Mouse (Mus musculus) cerebellum, postnatal 10 days (tissue): ENCODE measurements at regions not wholly inside any gene's neighbourhood (a gene's known extent, or its start where the extent isn't known, plus 50 kb on each side); places are given as distances from the start of the nearest gene placed in this dataset.

Source experiments
- DNase-seq, 2 experiments: peaks; one replicate each; pipeline ENCODE4 v3.0.0; 2021; ENCODE audit warnings: mixed read lengths in 2 of 2

GRCm38 (mm10) chr10:51291412-51292207 is 188.8 kb upstream of the Gm49339 start:
- peak; percentile 13 to 25 for DNase-seq

DNA sequence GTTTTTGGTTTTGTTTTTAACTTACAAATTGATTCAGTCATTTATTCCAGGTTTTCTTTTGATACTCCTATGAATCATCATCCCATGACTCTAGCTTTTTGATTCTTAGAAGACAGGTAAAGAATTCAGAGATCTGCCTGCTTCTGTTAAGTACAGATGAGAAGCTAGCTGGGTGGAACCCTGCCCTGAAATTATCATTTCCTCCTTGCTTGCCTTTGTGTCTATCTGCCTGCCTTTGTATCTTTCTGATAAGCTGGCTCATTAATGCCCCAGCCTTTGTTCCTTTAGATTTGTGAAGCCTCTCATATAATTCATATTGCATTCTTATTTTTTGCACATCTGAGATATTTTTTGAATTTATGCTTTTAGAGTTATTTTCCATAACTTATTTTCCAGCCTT is 167.6 kb upstream of the Gm49339 start:
- DNase-seq = no peak

DNA sequence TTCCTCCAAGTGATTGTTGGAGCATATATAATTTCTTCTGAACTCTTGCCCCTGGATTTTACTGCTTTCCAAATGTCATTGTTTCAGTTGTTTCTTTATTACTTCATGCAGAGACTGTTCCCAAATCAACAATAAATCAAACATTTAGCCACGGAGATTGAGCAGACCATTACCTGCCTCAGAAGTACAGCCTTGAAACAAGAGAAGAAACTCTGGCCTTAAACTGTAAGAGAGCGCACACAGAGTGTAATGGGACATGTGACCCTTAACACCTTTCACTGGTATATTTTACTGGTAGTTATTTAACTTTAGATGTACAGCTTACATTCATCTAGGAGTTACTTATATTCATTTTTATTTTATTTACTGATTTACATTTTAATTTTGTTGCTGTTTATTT is 160.2 kb upstream of the Gm49339 start:
- DNase-seq = no peak

DNA sequence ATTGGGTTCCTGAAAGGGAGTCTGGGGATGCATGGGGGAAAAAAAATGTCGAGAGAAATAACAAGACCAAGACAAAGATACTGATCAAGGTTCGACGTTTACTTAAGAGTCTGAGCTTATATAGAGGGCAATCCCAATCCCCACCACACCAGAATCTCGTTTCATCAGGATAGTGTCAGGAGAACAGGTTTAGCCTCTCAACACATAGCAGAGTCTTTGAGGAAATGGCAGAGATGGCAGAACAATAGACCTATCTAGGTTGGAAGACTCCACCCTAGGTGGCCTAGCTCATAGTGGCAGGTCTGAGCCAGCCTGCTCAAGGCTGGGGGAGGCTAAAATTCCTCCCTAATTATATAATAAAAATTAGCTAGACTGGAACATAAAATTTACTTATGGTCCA is 151.6 kb upstream of the Gm49339 start:
- no peak for DNase-seq

DNA sequence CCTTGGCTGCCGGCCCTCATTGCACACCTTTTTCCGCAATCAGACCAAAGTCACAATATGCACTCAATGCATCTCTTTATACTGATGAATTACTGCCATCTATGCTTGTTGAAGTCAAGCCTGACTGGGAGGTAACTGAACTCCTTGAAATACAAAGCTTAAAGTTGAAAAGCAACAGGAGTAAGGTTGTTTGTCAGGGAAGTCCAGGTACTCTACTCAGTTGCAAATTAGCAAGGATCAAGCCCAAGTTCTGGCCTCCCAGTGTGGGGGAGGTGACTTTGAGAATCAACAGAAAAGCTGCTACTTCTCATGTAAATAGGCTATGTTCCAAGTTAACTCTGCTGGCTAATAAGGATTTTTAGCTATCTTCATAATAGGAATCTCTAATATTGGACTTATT is 151.0 kb upstream of the Gm49339 start:
- no peak for DNase-seq
